Mouse (Mus musculus) kidney, embryonic 15.5 days (tissue): ENCODE measurements around the gene Siglech. TPM values are rescaled to one million over a fixed set of nuclear protein-coding genes. Genes with fewer than 3 reads are reported as not detected.

Experiments
- ATAC-seq: fragments of 200-750 bp; cut with Nextera tagmentation; replicated peaks from 2 replicates; pipeline ENCODE4 v1.8.0; 2017; ENCODE audit warnings: moderate TSS enrichment; ENCODE audit not compliant: low FRiP score
- H3K27ac ChIP-seq: fragments of 300-500 bp; sonication (generic); 2 replicates; pipeline ENCODE4 v1.5.1; 2015; ENCODE audit warnings: mild to moderate bottlenecking, inconsistent platforms
- H3K27me3 ChIP-seq: fragments of 300-500 bp; sonication (generic); 2 replicates; pipeline ENCODE4 v1.6.1; 2015; ENCODE audit warnings: inconsistent platforms
- H3K36me3 ChIP-seq: fragments of 300-500 bp; sonication (generic); 2 replicates; pipeline ENCODE4 v1.6.1; 2015; ENCODE audit warnings: inconsistent platforms
- H3K4me1 ChIP-seq: fragments of 300-500 bp; sonication (generic); 2 replicates; pipeline ENCODE4 v1.6.1; 2015; ENCODE audit warnings: inconsistent platforms
- H3K4me2 ChIP-seq: fragments of 300-500 bp; sonication (generic); 2 replicates; pipeline ENCODE4 v1.6.1; 2015; ENCODE audit warnings: moderate library complexity, mild to moderate bottlenecking, inconsistent platforms
- H3K4me3 ChIP-seq: fragments of 300-500 bp; sonication (generic); replicated peaks from 2 replicates; pipeline ENCODE4 v1.5.1; 2015; ENCODE audit warnings: mild to moderate bottlenecking, inconsistent platforms
- H3K9ac ChIP-seq: fragments of 300-500 bp; sonication (generic); 2 replicates; pipeline ENCODE4 v1.6.1; 2015; ENCODE audit warnings: mild to moderate bottlenecking, inconsistent platforms
- H3K9me3 ChIP-seq: fragments of 300-500 bp; sonication (generic); replicated peaks from 2 replicates; pipeline ENCODE4 v1.6.1; 2016; ENCODE audit warnings: inconsistent platforms
- WGBS: fragments of 180-500 bp; shearing (Covaris S2); methylation state at CpG from one replicate; pipeline ENCODE4 v1.1.7; 2015; ENCODE audit warnings: mixed read lengths; 5-methylcytosine and 5-hydroxymethylcytosine counted together
- polyA plus RNA-seq: library from polyadenylated mRNA; unstranded; fragments of >200 nt; fragmentation: Nextera tagmentation; extraction: Ambion mirVana; gene quantifications from 2 replicates; pipeline ENCODE4 v1.2.1, GENCODE M21; 2015

The Siglech gene
- polyA plus RNA-seq: 0.19 and 0.21 TPM in 2 replicates

- ATAC-seq: no peak
- no peaks in the 10 kb centered on the region for H3K9me3 ChIP-seq
- no peak within 1 kb of the TSS for H3K4me3 ChIP-seq
- H3K27me3 ChIP-seq: no peaks in the 10 kb centered on the region
- H3K4me1 ChIP-seq: no peaks in the 10 kb centered on the region
- no peak within 1 kb of the TSS for H3K9ac ChIP-seq
- no peak within 1 kb of the TSS for H3K4me2 ChIP-seq
- H3K36me3 ChIP-seq: no peaks in the 10 kb centered on the region
- 28% methylated on average over 3 of the region's 3 CpGs for WGBS
- no peak within 1 kb of the TSS for H3K27ac ChIP-seq
These were observed at the start of gene Siglech for GRCm38 (mm10) chr7:55767926-55768325. TSS of gene Siglech (plus strand) at chr7:55768178.

GRCm38 (mm10) chr7:55722673-55723072 lies 45.3 kb upstream of the Siglech start:
- no peak overlapping the region for H3K4me3 ChIP-seq
- ATAC-seq: peak; percentile 79
- no peaks in the 10 kb centered on the region for H3K27me3 ChIP-seq
- H3K9ac ChIP-seq: no peak overlapping the region
- no peak overlapping the region for H3K27ac ChIP-seq
- H3K9me3 ChIP-seq: no peaks in the 10 kb centered on the region
- H3K4me2 ChIP-seq: no peak overlapping the region
- H3K4me1 ChIP-seq: no peaks in the 10 kb centered on the region
- 19% methylated on average over 7 of the region's 7 CpGs for WGBS
- no peaks in the 10 kb centered on the region for H3K36me3 ChIP-seq

GRCm38 (mm10) chr7:55728903-55729302 lies 39.1 kb upstream of the Siglech start:
- Histone ChIP-seq H3K36me3 (no peaks in the 10 kb centered on the region), H3K9me3 (no peaks in the 10 kb centered on the region), H3K4me2 (no peak overlapping the region), H3K4me3 (no peak overlapping the region), H3K27ac (no peak overlapping the region), H3K9ac (no peak overlapping the region), H3K4me1 (no peaks in the 10 kb centered on the region), H3K27me3 (no peaks in the 10 kb centered on the region)
- 61% methylated on average over 1 of the region's 1 CpGs for WGBS
- no peak for ATAC-seq

- no peak overlapping the region for H3K4me3 ChIP-seq
- ATAC-seq: no peak
- H3K4me1 ChIP-seq: no peaks in the 10 kb centered on the region
- WGBS: 91% methylated on average over 2 of the region's 2 CpGs
- H3K9me3 ChIP-seq: no peaks in the 10 kb centered on the region
- no peak overlapping the region for H3K27ac ChIP-seq
- no peaks in the 10 kb centered on the region for H3K27me3 ChIP-seq
- H3K36me3 ChIP-seq: no peaks in the 10 kb centered on the region
- no peak overlapping the region for H3K9ac ChIP-seq
- H3K4me2 ChIP-seq: no peak overlapping the region
These were observed 33.5 kb upstream of the Siglech start for GRCm38 (mm10) chr7:55734483-55734882.

- ATAC-seq: peak; percentile 65
- H3K9me3 ChIP-seq: no peaks in the 10 kb centered on the region
- WGBS: 55% methylated on average over 4 of the region's 4 CpGs
- H3K27ac ChIP-seq: no peak overlapping the region
- H3K27me3 ChIP-seq: no peaks in the 10 kb centered on the region
- H3K4me2 ChIP-seq: no peak overlapping the region
- H3K9ac ChIP-seq: no peak overlapping the region
- no peaks in the 10 kb centered on the region for H3K4me1 ChIP-seq
- no peak overlapping the region for H3K4me3 ChIP-seq
- no peaks in the 10 kb centered on the region for H3K36me3 ChIP-seq
These were observed 30.7 kb upstream of the Siglech start for GRCm38 (mm10) chr7:55737125-55737912.

- ATAC-seq: no peak; the same call in 1 of the 2 replicates
- no peak overlapping the region for H3K4me3 ChIP-seq
These were observed 24.2 kb upstream of the Siglech start for GRCm38 (mm10) chr7:55743614-55744267.

GRCm38 (mm10) chr7:55744566-55745220 lies 23.3 kb upstream of the Siglech start:
- Histone ChIP-seq H3K4me1 (no peaks in the 10 kb centered on the region), H3K9me3 (no peaks in the 10 kb centered on the region), H3K27ac (no peak overlapping the region), H3K36me3 (no peaks in the 10 kb centered on the region), H3K9ac (no peak overlapping the region), H3K4me3 (no peak overlapping the region), H3K4me2 (no peak overlapping the region), H3K27me3 (no peaks in the 10 kb centered on the region)
- no peak for ATAC-seq
- WGBS: 66% methylated on average over 10 of the region's 10 CpGs

More at GRCm38 (mm10) chr7:55743614-55744267, 24.2 kb upstream of the Siglech start:
- no peak overlapping the region for H3K27ac ChIP-seq
- no peak overlapping the region for H3K4me2 ChIP-seq
- H3K27me3 ChIP-seq: no peaks in the 10 kb centered on the region
- H3K4me1 ChIP-seq: no peaks in the 10 kb centered on the region
- no peaks in the 10 kb centered on the region for H3K9me3 ChIP-seq
- H3K36me3 ChIP-seq: no peaks in the 10 kb centered on the region
- no peak overlapping the region for H3K9ac ChIP-seq
- 86% methylated on average over 3 of the region's 3 CpGs for WGBS

- H3K27ac ChIP-seq: no peak overlapping the region
- no peak overlapping the region for H3K9ac ChIP-seq
- no peaks in the 10 kb centered on the region for H3K4me1 ChIP-seq
- 57% methylated on average over 3 of the region's 3 CpGs for WGBS
- H3K4me2 ChIP-seq: no peak overlapping the region
- no peaks in the 10 kb centered on the region for H3K27me3 ChIP-seq
- no peaks in the 10 kb centered on the region for H3K36me3 ChIP-seq
- no peak for ATAC-seq
- no peaks in the 10 kb centered on the region for H3K9me3 ChIP-seq
- H3K4me3 ChIP-seq: no peak overlapping the region
These were observed 17.1 kb upstream of the Siglech start for GRCm38 (mm10) chr7:55750841-55751240.

GRCm38 (mm10) chr7:55759346-55759745 lies 8.6 kb upstream of the Siglech start:
- H3K9me3 ChIP-seq: no peaks in the 10 kb centered on the region
- H3K4me3 ChIP-seq: no peak overlapping the region
- H3K4me2 ChIP-seq: no peak overlapping the region
- H3K27me3 ChIP-seq: no peaks in the 10 kb centered on the region
- H3K27ac ChIP-seq: no peak overlapping the region
- ATAC-seq: no peak
- no peaks in the 10 kb centered on the region for H3K36me3 ChIP-seq
- 64% methylated on average over 3 of the region's 3 CpGs for WGBS
- H3K9ac ChIP-seq: no peak overlapping the region
- H3K4me1 ChIP-seq: no peaks in the 10 kb centered on the region

GRCm38 (mm10) chr7:55780011-55780410 lies 12.0 kb downstream of the Siglech start:
- no peak overlapping the region for H3K9ac ChIP-seq
- no peak overlapping the region for H3K4me3 ChIP-seq
- no peak overlapping the region for H3K4me2 ChIP-seq
- ATAC-seq: no peak
- H3K9me3 ChIP-seq: no peaks in the 10 kb centered on the region
- 40% methylated on average over 4 of the region's 4 CpGs for WGBS
- H3K27me3 ChIP-seq: no peaks in the 10 kb centered on the region
- H3K36me3 ChIP-seq: no peaks in the 10 kb centered on the region
- no peak overlapping the region for H3K27ac ChIP-seq
- no peaks in the 10 kb centered on the region for H3K4me1 ChIP-seq

- Histone ChIP-seq H3K4me1 (no peaks in the 10 kb centered on the region), H3K4me3 (no peak overlapping the region), H3K9me3 (no peaks in the 10 kb centered on the region), H3K36me3 (no peaks in the 10 kb centered on the region), H3K27ac (no peak overlapping the region), H3K9ac (no peak overlapping the region), H3K27me3 (no peaks in the 10 kb centered on the region), H3K4me2 (no peak overlapping the region)
- no peak for ATAC-seq
- WGBS: 31% methylated on average over 3 of the region's 3 CpGs
These were observed 14.5 kb downstream of the Siglech start for GRCm38 (mm10) chr7:55782493-55782892.

- no peak for ATAC-seq
- no peak overlapping the region for H3K9ac ChIP-seq
- H3K4me2 ChIP-seq: no peak overlapping the region
- no peaks in the 10 kb centered on the region for H3K36me3 ChIP-seq
- H3K27ac ChIP-seq: no peak overlapping the region
- no peaks in the 10 kb centered on the region for H3K9me3 ChIP-seq
- 44% methylated on average over 3 of the region's 3 CpGs for WGBS
- no peaks in the 10 kb centered on the region for H3K27me3 ChIP-seq
- no peaks in the 10 kb centered on the region for H3K4me1 ChIP-seq
- no peak overlapping the region for H3K4me3 ChIP-seq
These were observed 16.6 kb downstream of the Siglech start for GRCm38 (mm10) chr7:55784580-55784979.
